Mouse (Mus musculus): ENCODE data around the gene Taf13. TPM values are rescaled to one million over a fixed set of nuclear protein-coding genes. Genes with fewer than 3 reads are reported as not detected.
A peak's percentile ranks its signal among the peaks of the same experiment; 100 is the strongest.

The Taf13 gene
- 10 to 100 TPM; 16.8 to 20.1 TPM for total RNA-seq (2021)
- long read RNA-seq, experiment 1, transcript Taf13-204 (4 exons, 2,443 nt) = major isoform, 22 of 30 reads
- long read RNA-seq, experiment 1, partial matches to known transcripts = 1 of 30 reads
- long read RNA-seq, experiment 1, other reads (novel, unspliced or antisense) = 4 of 30 reads
- long read RNA-seq, experiment 2, transcript Taf13-204 (4 exons, 2,443 nt) = major isoform, 20 of 26 reads
- long read RNA-seq, experiment 2, partial matches to known transcripts = 1 of 26 reads
- long read RNA-seq, experiment 2, other reads (novel, unspliced or antisense) = 2 of 26 reads

GRCm38 (mm10) chr3:108571443-108572294 lies at the start of gene Taf13:
Taf13 (plus strand) TSS chr3:108571698.
- DNase-seq = peak; percentile 95
- intact Hi-C loops (cut with DNase I; ENCODE audit: low total_unique reads) = no loop called here

DNA sequence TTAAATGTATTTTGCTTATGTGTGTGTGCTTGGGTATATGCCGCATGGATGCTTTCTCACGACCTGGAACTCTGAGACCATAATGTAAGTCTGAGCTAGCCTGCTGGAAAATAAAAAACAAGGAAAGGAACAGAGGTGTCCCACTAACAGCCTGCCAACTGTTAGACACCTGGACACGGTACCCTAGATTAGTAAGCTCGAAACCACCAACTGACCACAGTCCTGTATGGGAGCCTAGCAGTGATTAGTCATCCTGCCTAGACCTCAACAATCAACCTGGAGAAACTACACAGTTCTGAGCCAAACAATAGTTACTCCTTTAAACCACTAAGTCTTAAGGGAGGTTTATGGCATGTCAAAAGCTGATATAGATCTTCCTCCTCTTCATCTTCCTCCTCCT lies 48.1 kb upstream of the Taf13 start:
- DNase-seq = no peak
- intact Hi-C loops (cut with DNase I; ENCODE audit: low total_unique reads) = no loop called here

DNA sequence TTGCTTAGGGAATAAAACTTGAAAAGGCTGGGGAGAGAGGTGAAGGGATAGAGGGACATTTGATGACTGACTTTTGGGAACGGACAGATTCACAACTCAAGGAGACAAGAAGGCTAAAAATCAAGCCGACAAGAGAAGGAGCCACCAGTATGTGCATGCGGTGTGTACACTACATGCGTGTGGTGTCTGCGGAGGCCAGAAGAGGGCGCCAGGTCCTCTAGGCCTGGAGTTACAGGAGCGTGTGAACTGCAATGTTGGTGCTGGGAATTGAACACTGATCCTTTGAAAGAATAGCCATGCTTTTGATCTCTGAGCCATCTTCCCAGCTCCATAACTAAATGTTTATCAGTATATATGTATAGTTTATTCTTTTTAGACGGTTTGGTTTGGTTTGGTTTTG lies 43.0 kb upstream of the Taf13 start:
- intact Hi-C loops (cut with DNase I; ENCODE audit: low total_unique reads) = no loop called here
- DNase-seq = no peak

DNA sequence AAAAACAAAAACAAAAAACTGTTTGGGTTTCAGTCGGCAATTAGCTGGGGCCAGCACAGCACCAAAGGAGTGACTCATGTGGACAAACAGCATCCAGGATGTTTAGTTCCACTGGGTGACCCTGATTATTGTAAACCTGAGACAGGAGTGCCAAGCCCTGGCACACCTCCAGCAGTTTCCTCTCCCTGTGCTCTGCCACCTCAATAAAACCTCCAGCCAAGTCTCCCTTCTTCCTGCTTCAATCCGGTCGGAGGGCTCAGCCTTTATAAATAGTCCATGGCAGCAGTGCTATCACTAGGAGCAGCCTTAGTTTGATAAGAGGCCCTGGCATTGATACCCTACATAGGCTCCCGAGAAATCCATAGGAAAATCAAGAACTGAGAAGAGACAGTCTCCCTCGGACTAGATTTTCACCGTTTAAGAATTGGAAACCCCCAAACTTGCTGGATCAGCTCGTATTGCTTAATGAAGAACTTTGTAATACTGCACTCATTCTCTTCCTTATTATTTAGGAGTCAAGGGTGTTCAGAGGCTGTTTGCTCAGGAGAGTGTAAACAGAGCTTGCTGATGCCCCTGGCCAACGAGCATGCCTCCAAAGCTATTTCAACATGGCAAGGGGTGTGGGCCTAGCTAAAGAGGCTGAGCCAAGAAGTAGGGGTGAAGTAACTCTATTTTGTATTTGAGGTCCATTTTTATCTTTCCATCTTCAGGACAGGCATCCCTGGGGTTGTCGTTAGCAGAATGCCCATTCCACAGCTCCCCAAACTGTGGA lies 38.2 kb upstream of the Taf13 start:
- no peak for DNase-seq
- intact Hi-C loops (cut with DNase I; ENCODE audit: low total_unique reads) = no loop called here

DNA sequence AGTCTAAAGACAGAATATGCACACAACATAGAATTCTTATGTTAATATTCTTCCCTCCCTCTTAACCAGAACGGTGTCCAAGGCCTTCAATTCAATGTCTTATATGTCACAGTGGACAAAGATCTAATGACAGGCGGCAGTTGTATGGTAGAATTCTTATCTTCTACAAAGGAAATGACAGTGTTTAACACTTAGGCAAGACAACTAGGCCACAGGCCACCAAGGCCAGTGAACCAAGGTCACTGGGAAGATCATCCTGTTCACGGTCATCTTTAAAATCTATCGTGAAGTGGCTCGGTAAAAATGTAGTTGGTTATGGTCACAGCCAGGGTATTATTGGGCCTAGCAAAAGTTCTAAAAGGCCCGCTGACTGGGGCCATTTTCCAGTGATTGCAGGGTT lies 37.5 kb upstream of the Taf13 start, which contains the start of gene 1700013F07Rik:
Gene 1700013F07Rik (plus strand): TSS at position 200 of the 400 bp plus-strand sequence.
- DNase-seq = no peak
- intact Hi-C loops (cut with DNase I; ENCODE audit: low total_unique reads) = no loop called here

DNA sequence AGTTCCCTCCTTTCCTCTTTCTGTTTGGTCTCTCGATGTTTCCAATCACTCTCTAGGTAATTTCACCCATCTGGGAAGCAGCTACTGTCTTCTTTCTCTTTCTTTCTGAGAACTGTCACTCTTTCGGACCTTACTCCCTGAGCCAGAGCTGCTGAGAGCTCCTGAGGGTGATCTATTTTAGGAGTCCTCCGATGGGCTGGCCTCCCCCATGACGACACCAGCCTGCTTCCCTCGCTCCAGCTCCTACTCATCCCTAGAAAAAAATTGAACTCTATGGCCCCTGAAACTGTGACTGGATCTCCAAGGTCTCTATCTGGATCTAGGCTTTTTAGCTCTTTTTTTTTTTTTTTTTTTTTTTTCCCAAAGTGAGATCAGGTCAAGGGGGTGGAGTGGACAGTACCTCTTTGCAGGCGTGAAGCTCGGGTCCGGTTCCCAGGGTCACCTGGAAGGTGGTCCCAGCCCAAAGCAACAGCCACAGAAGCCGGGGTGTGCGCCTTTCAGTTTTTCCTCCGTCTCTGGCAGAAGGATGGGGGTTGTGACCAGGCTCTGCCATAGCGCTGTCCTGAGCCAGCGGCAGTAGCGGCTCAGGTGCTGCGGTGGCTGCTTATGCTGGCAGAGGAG lies 35.5 kb upstream of the Taf13 start:
- intact Hi-C loops (cut with DNase I; ENCODE audit: low total_unique reads) = no loop called here
- DNase-seq = no peak

DNA sequence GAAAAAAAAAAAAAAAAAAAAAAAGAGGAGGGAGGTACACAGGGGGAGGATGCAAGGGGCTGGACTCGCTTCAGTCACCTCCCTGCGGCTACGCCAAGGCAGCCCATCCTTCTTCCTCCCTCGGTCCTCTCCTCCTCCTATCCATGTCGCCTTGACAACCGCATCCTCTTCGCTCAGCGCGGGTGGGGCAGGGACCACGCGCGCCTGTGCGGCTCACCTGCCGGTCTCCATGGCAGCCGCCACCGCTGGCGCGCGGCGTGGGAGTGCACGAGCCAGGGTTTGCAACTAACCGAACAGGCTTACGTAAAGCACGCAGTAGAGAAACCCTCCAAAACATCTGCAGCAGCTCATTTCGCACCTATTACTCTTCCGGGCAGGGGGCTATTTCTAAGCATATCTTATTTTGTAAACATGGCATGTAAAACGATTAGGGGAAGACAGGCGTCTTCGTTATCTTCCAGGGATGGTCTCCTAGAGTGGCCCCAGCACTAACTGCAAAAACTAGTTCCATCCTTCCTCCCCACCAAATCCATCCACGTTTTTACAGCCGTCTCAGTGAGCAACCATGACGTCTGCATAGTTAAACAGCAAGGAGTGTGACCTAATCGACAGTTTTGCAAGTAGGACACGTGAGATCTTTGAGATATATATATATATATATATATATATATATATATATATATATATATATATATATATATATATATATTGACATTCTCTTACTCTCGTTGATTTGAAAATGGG lies 34.8 kb upstream of the Taf13 start, which contains the start of gene 5330417C22Rik:
Gene 5330417C22Rik (minus strand): TSS at position 20 of the 744 bp plus-strand sequence.
- intact Hi-C loops (cut with DNase I; ENCODE audit: low total_unique reads) = no loop called here
- peak; percentile 16 for DNase-seq

GRCm38 (mm10) chr3:108537303-108537702 lies 34.2 kb upstream of the Taf13 start:
- DNase-seq = peak; percentile 82
- intact Hi-C loops (cut with DNase I; ENCODE audit: low total_unique reads) = no loop called here

DNA sequence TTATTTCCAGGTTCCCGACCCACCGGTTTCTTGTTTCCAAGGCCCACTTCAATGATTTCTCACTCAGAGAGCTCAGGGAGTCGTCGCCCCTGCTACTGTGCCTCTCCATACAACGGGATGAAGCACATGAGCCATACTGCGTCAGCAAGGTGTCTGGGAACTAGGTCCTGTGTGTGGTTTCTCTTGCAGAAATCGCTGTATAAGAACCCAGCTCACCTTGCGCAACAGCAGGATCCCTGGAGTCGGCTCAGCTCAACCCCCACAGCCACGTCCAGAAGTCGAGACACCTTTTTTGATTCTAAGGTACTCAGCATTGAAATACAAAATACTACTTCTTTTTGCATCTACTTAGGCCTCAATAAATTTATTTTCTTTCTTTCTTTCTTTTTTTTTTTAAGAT lies 29.2 kb upstream of the Taf13 start:
- intact Hi-C loops (cut with DNase I; ENCODE audit: low total_unique reads) = no loop called here
- DNase-seq = no peak

- no peak for DNase-seq
- intact Hi-C loops (cut with DNase I; ENCODE audit: low total_unique reads) = no loop called here
Measured at GRCm38 (mm10) chr3:108554111-108554561, 17.4 kb upstream of the Taf13 start.

DNA sequence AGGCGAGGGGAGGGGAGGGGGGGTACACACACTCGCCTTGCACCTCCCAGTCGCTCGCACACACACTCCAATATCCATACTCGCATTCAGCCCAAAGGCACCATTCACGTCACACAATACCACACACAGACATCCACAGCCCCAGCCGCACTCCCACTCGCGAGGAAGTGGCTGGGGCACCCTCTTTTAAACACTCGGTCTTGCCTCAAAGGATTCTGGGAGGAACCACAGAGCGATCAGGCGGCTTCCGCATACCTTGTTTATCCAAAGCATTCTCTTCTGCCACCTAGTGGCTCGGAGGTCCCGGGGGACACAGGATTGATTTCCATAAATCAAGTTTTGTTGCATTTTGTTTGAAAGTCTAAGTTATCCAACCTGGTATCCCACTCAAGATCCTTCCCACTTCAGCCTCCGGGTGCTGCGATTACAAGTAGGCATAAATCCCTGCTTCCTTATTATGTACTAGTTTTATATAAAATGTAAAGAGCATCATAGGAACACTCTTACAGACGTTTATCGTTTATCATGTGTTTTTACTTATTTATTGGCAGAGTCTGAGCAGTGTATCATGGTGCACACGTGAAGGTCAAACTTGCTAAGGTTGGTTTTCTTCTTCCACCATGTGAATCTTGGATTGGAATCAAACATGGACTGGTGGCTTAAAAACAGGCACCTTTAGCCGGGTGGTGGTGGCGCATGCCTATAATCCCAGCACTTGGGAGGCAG lies 16.7 kb upstream of the Taf13 start:
- intact Hi-C loops (cut with DNase I; ENCODE audit: low total_unique reads) = no loop called here
- DNase-seq = peak; percentile 91

DNA sequence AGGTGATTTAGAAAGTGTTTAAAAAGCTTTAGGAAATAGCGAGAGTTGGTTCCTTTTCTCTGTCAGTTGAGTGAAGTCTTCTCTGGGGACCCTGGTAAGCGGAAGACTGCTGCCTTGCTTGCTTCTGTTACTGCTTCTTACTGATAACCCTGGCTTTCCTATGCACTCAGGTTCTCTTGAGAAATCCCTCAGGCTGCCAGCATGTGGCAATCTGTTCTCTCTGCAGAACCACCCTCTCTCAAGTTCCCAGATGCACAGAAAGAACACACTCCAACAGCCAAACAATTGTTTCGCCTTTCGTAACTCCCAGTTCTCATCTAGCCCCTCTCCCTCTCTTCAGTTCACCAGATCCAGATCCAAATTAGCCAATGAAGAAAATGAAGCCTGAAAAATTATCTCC lies 13.6 kb upstream of the Taf13 start:
- no peak for DNase-seq
- intact Hi-C loops (cut with DNase I; ENCODE audit: low total_unique reads) = no loop called here

GRCm38 (mm10) chr3:108562133-108562730 lies 9.3 kb upstream of the Taf13 start, which contains the start of gene Tmem167b:
Tmem167b (minus strand) TSS chr3:108562466.
- intact Hi-C loops (cut with DNase I; ENCODE audit: low total_unique reads) = loop anchor here (5.0 kb wide), 2 partner anchors 95 to 160 kb away; no protein-coding TSS in a partner anchor

GRCm38 (mm10) chr3:108562777-108563271 lies 8.7 kb upstream of the Taf13 start:
- DNase-seq = no peak
- intact Hi-C loops (cut with DNase I; ENCODE audit: low total_unique reads) = loop anchor here (5.0 kb wide), 2 partner anchors 96 to 161 kb away; no protein-coding TSS in a partner anchor

More at GRCm38 (mm10) chr3:108562133-108562730, 9.3 kb upstream of the Taf13 start, which contains the start of gene Tmem167b:
- peak; percentile 96 for DNase-seq

DNA sequence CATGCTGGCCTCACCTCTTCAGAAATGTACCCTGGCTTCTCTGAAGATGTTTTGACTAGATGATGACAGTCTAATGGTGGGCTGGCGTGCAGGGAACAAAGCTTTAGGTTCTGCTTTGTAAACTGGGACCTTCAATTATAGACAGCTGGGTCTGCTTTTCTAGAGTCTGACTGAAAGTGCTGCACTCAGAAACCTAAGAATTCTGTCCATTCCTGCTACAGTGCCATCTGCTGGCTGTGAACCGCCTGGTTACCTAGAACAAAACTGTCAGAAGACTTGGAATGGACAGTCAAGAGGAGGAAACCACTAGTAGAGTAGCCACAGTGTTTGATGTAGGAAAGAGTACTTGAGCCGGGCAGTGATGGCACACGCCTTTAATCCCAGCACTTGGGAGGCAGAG lies 8.2 kb upstream of the Taf13 start:
- intact Hi-C loops (cut with DNase I; ENCODE audit: low total_unique reads) = loop anchor here (5.0 kb wide), 2 partner anchors 96 to 161 kb away; no protein-coding TSS in a partner anchor
- peak; percentile 73 for DNase-seq

DNA sequence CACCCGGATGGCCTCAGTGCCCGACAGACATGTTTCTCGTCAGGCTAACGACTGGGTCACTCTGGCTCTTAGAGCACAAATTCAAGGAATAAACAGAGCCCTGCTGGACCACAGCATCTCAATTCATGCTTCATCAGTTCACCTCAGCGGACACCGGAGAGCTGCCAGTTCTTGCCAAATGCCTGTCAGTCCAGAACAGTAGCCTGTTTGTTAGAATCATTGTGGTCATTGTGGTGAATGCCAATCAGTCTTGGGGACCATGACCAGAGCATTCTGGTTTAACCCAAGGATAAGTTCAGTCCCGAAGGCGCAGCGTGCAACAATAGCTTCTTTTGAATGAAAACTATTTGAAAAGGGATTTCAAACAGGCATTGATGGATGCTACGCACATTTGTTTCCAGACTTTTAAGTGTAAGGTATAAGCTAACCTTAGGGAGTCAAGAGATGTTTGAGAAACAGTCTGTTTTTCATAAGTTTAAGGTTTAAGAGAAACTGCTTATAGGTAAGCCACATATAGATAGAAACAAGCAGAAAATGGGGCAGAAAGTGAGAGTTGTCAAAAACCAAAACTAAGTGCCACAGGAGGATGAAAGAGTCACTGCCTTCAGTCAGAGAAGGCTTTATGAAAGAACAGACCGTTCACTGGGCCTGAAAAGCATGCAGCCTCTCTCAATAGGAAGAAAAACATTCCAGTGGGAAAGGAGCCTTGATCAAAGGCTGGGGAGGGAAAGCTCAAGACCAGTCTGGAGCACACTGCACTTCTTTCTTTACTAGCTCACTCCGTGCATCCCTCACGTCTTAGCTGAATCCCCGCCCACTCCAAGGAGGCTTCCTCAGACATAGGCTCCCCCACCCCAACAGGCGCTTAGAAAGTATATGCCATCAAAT lies 3.3 kb upstream of the Taf13 start:
- intact Hi-C loops (cut with DNase I; ENCODE audit: low total_unique reads) = no loop called here
- no peak for DNase-seq
